Mouse (Mus musculus): ENCODE measurements around the gene Dusp3. TPM values are rescaled to one million over a fixed set of nuclear protein-coding genes. Genes with fewer than 3 reads are reported as not detected.

Gene Dusp3
- polyA plus RNA-seq, 1 experiment = 81.1 TPM

- Histone ChIP-seq H3K79me2 (ENCODE audit: control insufficient read depth, insufficient read depth) (no peaks in the 10 kb centered on the region), H3K27me3 (ENCODE audit: control insufficient read depth, insufficient read depth, insufficient read length) (peaks cover 22% of the 10 kb centered on the region), H3ac (ENCODE audit: control insufficient read depth, insufficient read length) (peak overlapping the region; percentile 34), H3K4me3 (peak overlapping the region; percentile 9), H3K36me3 (ENCODE audit: control insufficient read depth, insufficient read depth) (no peaks in the 10 kb centered on the region), H3K4me2 (ENCODE audit: low read depth) (peak overlapping the region; percentile 58)
- TF ChIP-seq TCF3 (IDR thresholded peaks at IDR 0.05; ENCODE audit: insufficient read length, low read depth) (no peak), REST (IDR thresholded peaks at IDR 0.05; ENCODE audit: insufficient read depth, insufficient read length) (no peak), USF1 (IDR thresholded peaks at IDR 0.05; ENCODE audit: low read depth) (no peak), POLR2A (IDR thresholded peaks at IDR 0.05; ENCODE audit: insufficient read length, low read depth) (no peak), MYOD1 (IDR thresholded peaks at IDR 0.05; ENCODE audit: control insufficient read depth in 1 of 3, insufficient read length in 2 of 3, low read depth in 2 of 3) (no peak), MAX (IDR thresholded peaks at IDR 0.05; ENCODE audit: low read depth) (no peak), SRF (IDR thresholded peaks at IDR 0.05; ENCODE audit: control insufficient read depth, insufficient read length, low read depth) (no peak)
Observed at GRCm38 (mm10) chr11:102026694-102027360, 40.0 kb upstream of the Dusp3 start.

- no peak for TF ChIP-seq POLR2A (IDR thresholded peaks at IDR 0.05; ENCODE audit: insufficient read length, low read depth)
- TF ChIP-seq MYOD1 (IDR thresholded peaks at IDR 0.05; ENCODE audit: control insufficient read depth in 1 of 3, insufficient read length in 2 of 3, low read depth in 2 of 3) = no peak
- H3K4me3 ChIP-seq = peak overlapping the region; percentile 9
- peak overlapping the region; percentile 58 for H3K4me2 ChIP-seq (ENCODE audit: low read depth)
- H3ac ChIP-seq (ENCODE audit: control insufficient read depth, insufficient read length) = peak overlapping the region; percentile 34
- no peaks in the 10 kb centered on the region for H3K79me2 ChIP-seq (ENCODE audit: control insufficient read depth, insufficient read depth)
- no peaks in the 10 kb centered on the region for H3K36me3 ChIP-seq (ENCODE audit: control insufficient read depth, insufficient read depth)
- H3K27me3 ChIP-seq (ENCODE audit: control insufficient read depth, insufficient read depth, insufficient read length) = peaks cover 19% of the 10 kb centered on the region
Observed at GRCm38 (mm10) chr11:102025991-102026660, 39.3 kb upstream of the Dusp3 start.

GRCm38 (mm10) chr11:102025354-102025753 is 38.5 kb upstream of the Dusp3 start:
- H3K27me3 ChIP-seq (ENCODE audit: control insufficient read depth, insufficient read depth, insufficient read length) = peaks cover 11% of the 10 kb centered on the region
- no peak overlapping the region for H3K4me2 ChIP-seq (ENCODE audit: low read depth)
- no peaks in the 10 kb centered on the region for H3K36me3 ChIP-seq (ENCODE audit: control insufficient read depth, insufficient read depth)

GRCm38 (mm10) chr11:102024875-102025274 is 38.1 kb upstream of the Dusp3 start:
- TF ChIP-seq MYOD1 (IDR thresholded peaks at IDR 0.05; ENCODE audit: control insufficient read depth in 1 of 3, insufficient read length in 2 of 3, low read depth in 2 of 3) (no peak), REST (IDR thresholded peaks at IDR 0.05; ENCODE audit: insufficient read depth, insufficient read length) (no peak), USF1 (IDR thresholded peaks at IDR 0.05; ENCODE audit: low read depth) (no peak), SRF (IDR thresholded peaks at IDR 0.05; ENCODE audit: control insufficient read depth, insufficient read length, low read depth) (no peak), E2F4 (IDR thresholded peaks at IDR 0.05; ENCODE audit: insufficient read depth) (no peak), MYOG (IDR thresholded peaks at IDR 0.05; ENCODE audit: control insufficient read depth in 1 of 3, insufficient read depth in 1 of 3, insufficient read length in 2 of 3, low read depth in 2 of 3) (no peak), CEBPB (IDR thresholded peaks at IDR 0.05; ENCODE audit: insufficient read depth, poor library complexity, severe bottlenecking) (no peak), POLR2AphosphoS2 (IDR thresholded peaks at IDR 0.05; ENCODE audit: insufficient read length, low read depth) (no peak), MAX (IDR thresholded peaks at IDR 0.05; ENCODE audit: low read depth) (no peak), TCF3 (IDR thresholded peaks at IDR 0.05; ENCODE audit: insufficient read length, low read depth) (no peak), POLR2A (IDR thresholded peaks at IDR 0.05; ENCODE audit: insufficient read length, low read depth) (no peak), TCF12 (IDR thresholded peaks at IDR 0.05; ENCODE audit: insufficient read depth, poor library complexity, severe bottlenecking) (no peak)
- Histone ChIP-seq H3K27me3 (ENCODE audit: control insufficient read depth, insufficient read depth, insufficient read length) (peaks cover 6% of the 10 kb centered on the region), H3K79me2 (ENCODE audit: control insufficient read depth, insufficient read depth) (no peaks in the 10 kb centered on the region), H3K4me2 (ENCODE audit: low read depth) (peak overlapping the region; percentile 2), H3K4me3 (no peak overlapping the region), H3ac (ENCODE audit: control insufficient read depth, insufficient read length) (no peak overlapping the region), H3K36me3 (ENCODE audit: control insufficient read depth, insufficient read depth) (no peaks in the 10 kb centered on the region)

More at GRCm38 (mm10) chr11:102025354-102025753, 38.5 kb upstream of the Dusp3 start:
- no peak overlapping the region for H3K4me3 ChIP-seq
- H3ac ChIP-seq (ENCODE audit: control insufficient read depth, insufficient read length) = no peak overlapping the region
- TF ChIP-seq E2F4 (IDR thresholded peaks at IDR 0.05; ENCODE audit: insufficient read depth) = no peak
- TF ChIP-seq SRF (IDR thresholded peaks at IDR 0.05; ENCODE audit: control insufficient read depth, insufficient read length, low read depth) = no peak
- no peak for TF ChIP-seq POLR2A (IDR thresholded peaks at IDR 0.05; ENCODE audit: insufficient read length, low read depth)
- no peaks in the 10 kb centered on the region for H3K79me2 ChIP-seq (ENCODE audit: control insufficient read depth, insufficient read depth)

GRCm38 (mm10) chr11:102024084-102024758 is 37.4 kb upstream of the Dusp3 start:
- H3K27me3 ChIP-seq (ENCODE audit: control insufficient read depth, insufficient read depth, insufficient read length) = peaks cover 3% of the 10 kb centered on the region
- TF ChIP-seq MYOD1 (IDR thresholded peaks at IDR 0.05; ENCODE audit: control insufficient read depth in 1 of 3, insufficient read length in 2 of 3, low read depth in 2 of 3) (peak in 2 of 3 experiments; percentile 18 to 67), POLR2A (IDR thresholded peaks at IDR 0.05; ENCODE audit: insufficient read length, low read depth) (no peak)
- no peaks in the 10 kb centered on the region for H3K36me3 ChIP-seq (ENCODE audit: control insufficient read depth, insufficient read depth)
- no peaks in the 10 kb centered on the region for H3K79me2 ChIP-seq (ENCODE audit: control insufficient read depth, insufficient read depth)
- H3K4me3 ChIP-seq = no peak overlapping the region
- H3ac ChIP-seq (ENCODE audit: control insufficient read depth, insufficient read length) = no peak overlapping the region
- H3K4me2 ChIP-seq (ENCODE audit: low read depth) = peak overlapping the region; percentile 32
